Mouse (Mus musculus) adrenal gland, adult 8-10 months (tissue): ENCODE measurements around the gene Rasgef1b. TPM values are rescaled to one million over a fixed set of nuclear protein-coding genes. Genes with fewer than 3 reads are reported as not detected.

Experiments used
- DNase-seq: peaks from one replicate; pipeline ENCODE4 v3.0.0; 2022
- total RNA-seq, 4 experiments: library from RNA; stranded (reverse); gene quantifications; 2 replicates each; pipeline ENCODE4 v1.2.4; 2022

The Rasgef1b gene
- total RNA-seq, 4 experiments from 2014 or later: 9.8 to 14.6 (median 11.0) TPM

DNA sequence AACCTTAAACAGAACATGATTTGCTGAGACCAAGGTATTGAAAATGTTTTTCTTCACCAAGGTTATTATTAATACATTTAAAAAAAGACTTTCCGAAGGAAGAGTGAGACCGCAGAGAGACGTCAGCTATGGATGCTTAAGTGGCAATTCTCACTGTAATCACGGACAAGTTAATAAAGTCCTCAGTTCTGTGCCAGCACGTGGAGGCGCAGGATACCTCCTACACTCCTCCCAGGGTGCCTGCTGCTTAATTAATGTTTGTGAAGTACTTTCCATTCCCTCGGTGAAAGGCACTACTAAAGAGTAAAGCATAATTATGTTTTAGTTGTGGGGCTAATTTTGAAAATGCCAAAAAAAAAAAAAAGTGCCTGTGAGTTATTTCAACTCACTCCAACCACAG lies 284.1 kb downstream of the Rasgef1b start:
- DNase-seq: no peak

DNA sequence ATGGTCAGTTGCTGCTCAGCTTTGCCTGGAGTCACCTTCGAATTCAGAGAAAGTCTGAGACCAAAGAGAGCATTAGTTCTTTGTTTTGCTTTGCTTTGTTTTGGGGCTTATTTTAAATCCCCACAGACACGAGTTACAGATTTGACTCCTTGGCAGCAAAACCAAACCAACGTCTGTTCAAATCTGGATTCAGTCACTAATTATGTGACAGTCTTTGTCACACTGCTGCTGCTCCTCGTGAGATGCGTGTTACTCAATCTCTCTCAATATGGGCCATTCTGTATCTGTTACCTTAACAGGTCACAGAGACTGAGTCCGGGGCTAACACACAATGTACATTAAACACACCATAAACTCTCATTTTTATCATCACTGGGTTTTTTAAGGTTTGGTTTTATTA lies 288.8 kb downstream of the Rasgef1b start:
- DNase-seq: no peak

DNA sequence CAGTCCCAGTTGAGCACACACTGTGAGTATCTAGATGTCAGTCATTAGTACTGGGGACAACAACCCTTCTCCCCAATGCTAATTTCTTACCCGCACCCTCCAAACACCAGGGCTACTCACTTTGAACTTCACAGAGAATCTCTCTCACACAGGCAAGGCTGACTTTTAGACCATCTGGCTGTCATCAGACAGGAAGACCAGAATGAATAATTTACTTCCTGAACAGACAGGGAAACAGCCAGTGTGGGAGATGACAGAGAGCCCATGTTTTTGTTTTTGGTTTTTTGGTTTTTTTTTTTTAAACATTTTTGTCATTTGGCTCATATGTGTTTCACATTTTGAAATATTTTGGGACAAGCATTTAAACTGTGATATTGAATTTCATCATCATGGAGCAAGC lies 290.3 kb downstream of the Rasgef1b start:
- DNase-seq: no peak

DNA sequence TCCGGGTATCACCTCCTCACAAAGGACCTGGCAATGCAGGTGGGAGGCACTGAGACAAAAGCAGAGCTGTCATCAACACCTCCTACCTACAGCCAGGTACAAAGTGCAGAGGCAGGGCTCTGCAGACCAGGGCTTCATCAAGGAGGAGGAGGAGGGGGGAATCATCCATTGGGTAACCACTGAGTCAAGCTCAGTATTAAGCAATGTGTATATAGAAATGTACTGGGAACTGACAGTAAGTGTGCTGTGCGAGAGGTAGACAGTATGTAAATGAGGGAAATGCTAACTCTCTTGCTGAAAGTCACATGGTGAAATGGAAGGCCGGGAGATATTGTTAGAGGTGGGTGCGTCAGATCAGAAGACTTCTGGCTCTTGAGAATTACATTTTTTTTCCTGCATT lies 294.6 kb downstream of the Rasgef1b start:
- DNase-seq: no peak

DNA sequence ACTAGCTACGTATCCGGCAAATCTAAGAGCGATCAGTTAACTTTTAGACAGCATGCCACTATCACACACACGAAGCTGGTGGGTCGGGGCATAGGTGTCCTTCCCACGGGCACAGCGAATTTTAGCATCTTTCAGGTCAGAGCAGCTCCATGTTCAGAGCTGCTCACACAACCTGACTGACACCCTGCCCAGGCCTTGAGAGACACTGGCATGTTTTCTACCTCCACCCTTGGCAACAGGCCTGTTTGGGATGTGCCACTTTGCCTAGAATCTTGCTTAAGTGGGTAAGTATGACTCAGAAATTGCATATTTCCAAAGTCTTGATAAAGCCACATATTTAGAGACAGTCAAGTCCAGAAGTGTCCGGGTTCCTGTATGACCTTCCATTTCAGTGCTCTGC lies 296.4 kb downstream of the Rasgef1b start:
- peak; percentile 64 for DNase-seq

DNA sequence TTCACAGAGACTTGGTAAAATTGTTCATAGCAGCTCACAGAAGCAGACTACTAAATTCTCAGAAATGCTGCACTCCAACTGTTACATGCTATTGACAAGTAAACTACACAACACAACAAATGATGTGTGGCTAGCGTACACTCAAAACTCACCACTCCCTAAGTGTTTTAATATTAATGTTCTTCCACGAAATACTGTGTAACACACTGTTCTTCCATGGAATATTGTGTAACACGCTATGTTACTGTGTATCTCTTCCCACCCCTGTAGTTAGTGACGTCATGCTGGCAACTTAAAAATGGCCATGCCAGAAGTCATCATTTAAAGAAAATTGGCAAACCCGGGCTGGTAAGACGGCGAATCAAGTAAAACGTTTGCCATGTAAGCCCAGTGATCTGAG lies 299.6 kb downstream of the Rasgef1b start:
- no peak for DNase-seq

DNA sequence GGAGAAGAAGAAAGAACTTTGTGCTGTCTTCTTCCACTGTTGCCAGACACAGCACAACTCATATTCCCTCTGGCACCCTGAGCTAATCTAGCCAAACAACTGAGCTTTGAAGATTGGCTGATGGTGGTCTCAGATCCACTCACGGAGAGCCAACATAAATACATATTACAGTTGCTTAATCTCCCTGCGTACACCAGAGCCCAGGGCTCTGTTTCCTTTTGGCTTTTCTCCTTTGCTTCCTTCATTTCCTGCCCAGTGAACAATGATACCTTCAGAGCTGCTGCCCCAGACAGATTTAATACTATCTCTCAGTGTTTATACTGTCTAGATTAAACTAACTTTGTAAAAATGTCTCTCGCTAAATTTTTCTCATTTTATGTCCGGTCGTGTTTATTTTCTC lies 300.2 kb downstream of the Rasgef1b start:
- no peak for DNase-seq

DNA sequence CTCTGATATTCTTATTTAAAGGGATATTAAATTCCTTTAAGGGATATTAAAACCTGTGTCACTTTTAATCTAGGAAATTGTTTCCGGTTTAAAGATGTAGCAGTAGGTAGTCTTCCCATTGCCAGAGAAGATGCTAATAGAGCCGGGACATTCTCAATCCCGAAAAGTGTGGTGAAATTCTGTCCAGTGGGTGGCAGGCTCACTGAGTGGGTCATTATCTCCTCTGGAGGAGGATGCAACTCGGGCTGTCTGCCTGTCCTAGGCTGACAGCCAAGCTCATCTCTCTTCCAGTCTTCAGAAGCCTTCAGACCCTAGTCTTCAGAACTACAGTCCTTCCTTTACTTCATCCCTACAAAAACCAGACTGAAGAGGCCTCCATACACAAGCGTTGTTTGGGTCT lies 305.6 kb downstream of the Rasgef1b start:
- no peak for DNase-seq

DNA sequence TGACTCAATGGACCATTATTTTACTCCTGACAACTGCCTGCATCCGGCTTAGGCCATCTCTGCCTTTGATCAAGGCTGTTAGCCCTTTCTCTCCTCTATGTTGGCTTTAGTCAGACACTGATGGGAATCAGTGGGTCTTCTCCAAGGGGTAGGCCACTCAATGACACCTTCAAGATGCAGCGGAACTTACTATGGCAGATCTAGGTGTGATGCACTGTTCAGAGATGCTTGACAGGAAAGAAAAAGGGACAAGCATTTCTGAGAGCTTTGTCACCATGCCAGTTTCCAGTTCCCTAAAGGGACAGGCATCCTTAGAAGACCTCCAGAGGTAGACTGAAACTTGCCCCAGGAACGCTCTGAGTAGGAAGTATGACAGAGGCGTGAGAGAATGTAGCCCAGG lies 306.0 kb downstream of the Rasgef1b start:
- no peak for DNase-seq

DNA sequence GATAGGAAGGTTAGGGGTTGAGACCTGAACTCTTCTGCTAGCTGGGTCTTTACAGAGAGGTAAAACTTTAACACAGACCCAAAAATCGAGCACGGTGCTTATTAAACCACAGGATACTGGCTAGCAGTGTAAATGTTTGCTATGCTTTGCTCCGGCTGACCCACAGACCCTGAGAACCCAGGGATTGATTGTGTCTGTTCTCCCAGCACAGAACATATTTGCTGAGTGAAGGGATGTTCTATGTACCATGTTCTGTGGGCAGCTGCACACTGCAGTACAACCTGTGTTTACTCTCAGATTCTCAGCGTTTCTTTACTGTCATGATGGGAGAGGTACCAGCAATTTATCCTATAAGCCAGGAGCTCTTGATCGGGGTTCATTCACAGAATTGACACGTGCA lies 306.8 kb downstream of the Rasgef1b start:
- DNase-seq: no peak

DNA sequence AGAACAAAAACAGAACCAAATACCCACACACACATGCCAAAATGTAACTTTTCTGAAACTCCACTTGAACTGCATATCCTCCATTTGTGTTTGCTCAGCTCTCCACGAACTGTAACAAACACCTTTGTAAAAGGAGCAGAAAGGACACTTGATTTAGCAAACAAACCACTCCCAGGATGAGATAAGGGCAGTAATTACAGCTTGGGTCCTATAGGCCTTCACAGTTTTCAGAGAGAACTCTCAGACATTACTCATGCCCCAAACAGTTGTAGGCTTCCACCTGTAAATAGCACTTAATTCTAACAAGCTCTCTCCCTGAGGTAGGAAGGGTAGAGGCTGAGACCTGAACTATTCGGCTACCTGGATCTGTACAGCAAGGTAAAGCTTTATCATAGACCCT lies 309.0 kb downstream of the Rasgef1b start:
- no peak for DNase-seq

DNA sequence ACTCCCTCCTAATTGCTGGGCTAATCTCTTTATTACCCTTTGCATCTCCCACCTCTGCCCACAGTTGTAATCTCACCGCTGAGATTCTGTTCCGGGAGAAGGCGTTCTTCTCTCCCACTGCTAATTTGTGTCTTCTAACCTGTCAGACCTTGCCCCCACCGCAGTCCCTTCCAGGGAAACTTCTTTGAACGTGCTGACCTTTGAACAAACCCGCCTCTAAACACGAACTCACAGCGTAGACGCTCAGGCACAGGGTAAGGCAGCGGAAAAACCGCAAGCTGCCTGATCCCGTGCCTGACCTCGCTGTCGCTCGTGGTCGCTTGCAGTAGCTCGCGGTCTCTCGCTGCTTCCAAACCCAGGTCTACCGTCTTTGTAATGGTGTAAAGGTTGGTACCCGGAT lies 312.0 kb downstream of the Rasgef1b start:
- no peak for DNase-seq

DNA sequence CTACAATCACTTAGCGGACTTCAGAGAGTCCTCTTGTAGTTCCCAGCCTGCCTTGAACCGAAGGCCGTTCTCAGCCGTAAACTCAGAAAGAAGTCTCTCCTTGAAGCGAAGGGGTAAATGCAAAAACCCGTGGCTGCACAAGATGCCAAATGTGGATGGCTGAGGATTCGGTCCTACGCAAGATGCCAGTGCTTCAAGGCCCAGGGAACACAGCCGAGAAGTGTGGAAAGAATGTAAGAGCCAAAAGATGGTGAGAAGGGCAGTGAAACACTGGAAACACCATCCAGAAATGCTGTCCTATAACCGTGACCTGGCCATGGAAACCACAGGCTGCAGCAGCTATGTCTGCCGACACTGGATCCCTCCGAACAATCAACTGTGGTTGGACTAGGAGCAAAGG lies 313.2 kb downstream of the Rasgef1b start:
- DNase-seq: no peak

DNA sequence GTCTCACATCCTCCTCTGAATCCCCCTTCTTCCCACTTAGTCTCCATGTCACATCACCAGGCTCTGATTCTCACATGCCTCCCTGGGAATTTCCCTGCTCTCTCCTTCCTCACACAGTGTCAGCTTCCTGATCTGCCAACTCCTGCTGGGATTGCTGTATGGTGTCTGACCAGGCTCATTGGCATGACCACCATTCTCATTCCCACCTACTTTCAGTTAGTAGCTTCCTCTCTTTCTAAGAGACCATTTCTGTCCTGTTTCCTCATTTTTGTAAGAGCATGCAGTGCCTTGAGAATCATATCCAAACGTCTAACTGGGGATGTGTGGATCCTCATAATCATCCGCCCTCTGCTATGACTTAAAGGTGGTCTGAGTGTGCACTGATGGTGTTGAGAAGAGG lies 313.8 kb downstream of the Rasgef1b start:
- DNase-seq: no peak

DNA sequence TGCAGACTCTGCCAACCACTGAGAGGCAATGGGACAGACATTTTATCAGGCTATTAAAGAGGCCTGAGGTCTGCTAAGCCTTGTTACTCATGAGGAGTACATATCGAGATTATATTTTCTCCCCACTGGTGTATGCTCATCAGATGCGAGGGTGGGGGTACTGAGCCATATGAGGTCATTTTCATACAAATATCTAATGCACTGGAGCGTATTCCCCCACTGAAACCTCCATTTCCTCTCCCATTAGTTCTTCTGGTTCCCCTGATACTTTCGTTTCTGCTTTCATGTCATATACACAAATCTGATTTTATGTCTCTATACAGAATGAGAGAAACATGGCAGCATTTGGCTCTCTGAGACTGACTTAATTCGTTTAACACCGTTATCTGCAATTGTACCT lies 314.6 kb downstream of the Rasgef1b start:
- DNase-seq: no peak

DNA sequence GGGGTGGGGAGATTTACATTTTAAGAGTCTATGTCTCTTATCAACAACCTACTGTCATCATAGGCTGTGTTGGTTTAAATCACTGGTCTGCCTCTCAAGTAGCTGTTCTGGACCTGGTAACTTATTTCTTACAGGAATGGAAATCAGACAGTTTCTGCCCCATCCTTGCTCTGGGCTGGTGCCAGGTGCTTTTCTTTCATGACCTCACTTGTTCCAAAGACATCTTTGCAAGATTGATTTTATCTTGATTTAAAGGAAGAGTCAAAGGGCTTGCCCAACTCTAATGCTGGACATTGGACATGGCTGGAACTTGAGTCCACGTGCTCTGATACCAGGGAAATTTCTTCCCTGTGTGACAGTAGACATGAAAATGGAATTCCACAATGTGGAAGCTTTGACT lies 315.0 kb downstream of the Rasgef1b start:
- no peak for DNase-seq

DNA sequence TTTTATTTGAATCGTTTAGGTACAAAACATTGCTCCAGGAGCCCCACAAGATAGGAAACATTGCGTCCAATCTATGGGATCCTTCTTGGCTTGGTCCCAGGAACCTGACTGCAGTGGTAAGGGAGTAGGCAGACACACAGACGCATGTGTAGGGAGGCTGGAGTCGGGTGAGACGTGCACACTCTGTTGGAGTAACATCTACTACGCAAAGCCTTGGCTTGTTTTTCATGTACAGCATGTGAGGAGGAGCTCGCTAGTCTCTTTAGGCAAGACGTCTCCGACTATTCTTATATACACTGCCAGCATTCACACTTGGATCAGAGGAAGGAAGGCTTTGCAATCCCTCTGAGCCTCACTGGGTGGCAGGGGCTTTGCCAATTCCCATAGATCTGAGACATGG lies 315.5 kb downstream of the Rasgef1b start:
- DNase-seq: no peak

DNA sequence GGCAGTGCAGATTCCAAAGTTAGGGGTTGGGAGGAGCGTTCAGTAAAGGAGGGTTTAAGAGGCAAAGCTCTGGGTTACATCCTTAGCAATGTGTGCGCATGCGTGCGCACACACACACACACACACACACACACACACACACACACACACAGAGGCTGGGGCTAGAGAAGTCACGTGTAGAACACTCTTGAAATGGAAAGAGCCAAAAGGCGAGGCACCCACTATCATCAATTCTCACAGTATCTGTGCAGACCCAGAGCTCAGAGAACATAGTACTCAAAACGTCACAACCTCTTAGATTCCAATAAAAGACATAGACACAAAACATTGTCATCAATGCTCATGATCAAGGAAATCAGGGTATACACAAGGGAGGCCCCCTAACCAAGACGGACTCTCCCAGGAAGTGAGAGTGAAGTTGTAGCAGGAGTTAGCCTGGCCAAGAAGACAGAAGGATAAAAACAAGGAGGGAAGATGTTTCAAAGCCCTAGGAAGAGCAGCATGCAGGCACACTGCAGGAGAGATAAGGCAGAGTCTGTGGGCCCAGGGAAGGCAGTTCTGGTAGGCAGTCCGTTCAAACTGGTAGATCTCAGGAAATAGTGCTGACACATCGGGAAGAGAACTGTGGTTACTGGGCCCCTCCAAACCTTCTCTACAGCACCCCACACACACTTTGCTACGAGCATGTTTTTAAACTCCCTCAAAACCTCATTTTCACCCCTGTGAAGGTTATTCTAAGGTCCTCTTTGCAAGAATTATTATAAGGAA lies 324.3 kb downstream of the Rasgef1b start:
- no peak for DNase-seq

DNA sequence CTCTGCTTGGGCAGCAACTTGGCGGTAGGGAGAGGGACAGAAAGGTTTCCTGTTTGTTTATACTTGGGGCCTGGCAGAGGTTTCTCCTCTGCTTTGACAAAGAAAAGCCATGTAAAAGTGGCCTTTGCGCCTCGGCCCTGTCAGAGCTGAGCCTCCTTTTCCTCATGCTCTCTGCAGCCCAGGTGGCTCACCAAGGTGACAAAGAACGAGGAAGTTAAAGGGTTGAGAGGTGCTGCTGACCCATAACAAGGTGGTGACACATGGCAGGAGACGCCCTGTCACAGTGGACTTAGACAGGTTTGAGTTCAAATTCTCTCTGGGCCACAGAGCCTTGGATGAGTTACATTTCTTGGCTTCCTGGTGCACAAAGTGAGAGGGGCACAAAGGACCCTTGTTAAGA lies 325.5 kb downstream of the Rasgef1b start:
- no peak for DNase-seq

DNA sequence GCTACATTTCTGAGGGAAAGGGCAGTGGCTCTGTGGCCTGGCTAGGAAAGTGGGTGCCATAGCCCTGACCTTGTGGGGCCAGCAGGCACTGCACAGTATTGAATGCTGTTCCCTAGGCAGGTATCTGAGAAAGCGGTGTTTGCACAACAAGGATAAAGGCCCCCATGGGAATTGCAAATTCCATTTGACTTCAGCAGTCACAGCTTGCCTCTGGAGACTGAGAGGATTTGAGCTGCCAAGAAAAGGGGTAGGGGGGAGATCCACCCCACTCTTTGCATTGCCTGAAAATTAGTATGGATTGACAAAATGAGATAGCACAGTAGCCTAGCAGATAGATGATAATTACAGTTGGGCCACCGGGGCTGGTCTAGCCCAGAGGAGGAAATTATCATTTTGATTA lies 326.1 kb downstream of the Rasgef1b start:
- no peak for DNase-seq

DNA sequence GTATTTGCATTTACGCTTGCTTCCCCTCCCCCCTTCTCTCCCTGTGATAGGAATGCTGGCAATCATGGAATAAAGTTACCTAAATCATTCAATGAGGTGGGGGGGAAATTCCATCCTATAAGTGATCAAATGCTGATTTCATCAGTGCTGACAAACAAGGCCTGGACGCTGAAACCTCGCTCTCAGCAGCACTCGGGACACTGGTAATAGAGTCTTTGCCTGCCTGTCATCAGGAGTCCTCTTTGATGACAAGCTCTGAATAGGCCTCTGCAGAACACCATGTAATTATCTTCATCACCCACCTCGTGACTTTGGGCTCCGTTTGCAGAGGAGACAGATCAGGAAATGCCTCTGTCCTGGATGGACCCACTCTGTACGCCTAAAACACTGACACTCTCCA lies 326.6 kb downstream of the Rasgef1b start:
- no peak for DNase-seq

DNA sequence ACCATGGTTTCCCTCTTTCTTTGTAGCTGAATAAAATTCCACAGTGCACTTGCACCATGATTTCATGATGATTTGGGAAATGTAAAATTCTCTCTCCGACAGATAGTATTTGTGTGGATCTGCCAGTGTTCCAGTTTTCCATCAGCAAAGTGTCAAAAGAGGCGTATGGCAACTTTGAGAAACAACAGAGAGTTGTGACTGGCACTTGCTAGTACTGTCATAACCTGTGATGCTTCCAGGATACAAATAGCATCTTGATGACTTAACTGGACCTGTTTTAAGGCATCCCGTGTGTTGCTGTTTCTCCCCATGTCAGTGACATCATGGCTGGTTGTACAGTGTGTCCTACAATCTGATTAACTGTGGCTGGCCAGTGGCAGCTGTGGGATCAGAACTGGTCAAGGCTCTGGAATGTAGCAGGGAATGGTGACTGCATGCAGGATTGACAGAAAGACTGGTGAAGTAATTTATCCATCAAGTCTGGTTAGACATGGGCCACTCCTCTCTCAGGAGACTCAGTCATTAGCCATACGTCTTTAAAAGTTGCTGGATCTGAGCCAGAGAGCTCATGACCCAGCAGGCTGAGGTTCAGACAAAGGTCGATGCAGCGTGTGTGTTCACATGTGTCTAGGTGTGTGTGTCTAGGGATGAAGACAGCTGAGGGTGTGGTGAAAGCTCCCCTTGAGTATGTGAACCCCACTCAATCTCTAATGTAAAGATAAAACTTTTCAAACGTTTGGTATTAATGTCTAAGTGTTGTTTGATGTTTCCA lies 328.8 kb downstream of the Rasgef1b start:
- DNase-seq: no peak

DNA sequence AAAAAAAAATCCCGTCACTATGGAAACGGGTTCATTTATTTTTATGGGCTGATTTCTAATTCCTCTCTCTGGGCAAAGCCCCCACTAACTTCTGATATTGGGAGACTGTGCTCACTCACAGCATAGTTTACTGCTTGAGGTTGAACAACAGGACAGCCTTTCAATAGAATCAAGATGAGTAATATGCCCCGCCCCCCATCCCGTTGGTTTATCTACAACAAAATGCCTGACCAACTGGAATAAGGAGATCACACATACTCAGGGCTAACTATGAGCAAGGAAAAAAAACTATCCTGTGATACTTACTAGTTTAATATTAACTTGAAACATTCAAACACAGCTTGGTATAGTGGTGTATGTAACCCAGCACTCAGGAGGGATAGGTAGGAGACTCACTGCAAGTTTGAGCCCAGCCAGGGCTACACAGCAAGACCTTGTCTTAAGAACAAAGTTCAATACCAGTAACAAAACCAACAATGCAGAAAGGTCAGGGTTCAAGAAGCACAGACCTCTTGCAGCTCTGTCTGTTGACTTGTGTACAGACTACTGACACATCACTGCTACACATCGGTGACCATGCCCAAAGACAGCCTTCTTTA lies 330.3 kb downstream of the Rasgef1b start:
- DNase-seq: no peak

DNA sequence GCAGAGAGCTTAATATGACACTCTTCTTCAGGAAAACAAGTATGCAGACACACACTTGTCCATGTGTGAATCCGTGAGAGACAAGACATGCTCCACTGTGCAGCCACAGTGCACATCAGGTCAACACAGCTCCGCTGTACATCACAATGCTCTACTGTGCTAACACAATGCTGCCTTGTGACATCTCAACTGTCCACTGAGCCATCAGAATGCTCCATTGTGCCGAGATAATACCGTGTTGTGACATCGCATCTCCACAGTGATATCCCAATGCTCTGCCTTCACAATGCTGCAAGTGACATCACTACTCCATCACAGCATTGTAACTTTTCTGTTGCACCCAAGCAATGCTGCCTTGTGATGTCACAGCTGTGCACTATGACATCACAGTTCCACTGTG lies 334.3 kb downstream of the Rasgef1b start:
- no peak for DNase-seq
